Mouse (Mus musculus): ENCODE data around the gene Kcnk2. TPM values are rescaled to one million over a fixed set of nuclear protein-coding genes. Genes with fewer than 3 reads are reported as not detected.

Kcnk2 gene
- polyA plus RNA-seq, 1 experiment from 2014 or later: 7.8 TPM

DNA sequence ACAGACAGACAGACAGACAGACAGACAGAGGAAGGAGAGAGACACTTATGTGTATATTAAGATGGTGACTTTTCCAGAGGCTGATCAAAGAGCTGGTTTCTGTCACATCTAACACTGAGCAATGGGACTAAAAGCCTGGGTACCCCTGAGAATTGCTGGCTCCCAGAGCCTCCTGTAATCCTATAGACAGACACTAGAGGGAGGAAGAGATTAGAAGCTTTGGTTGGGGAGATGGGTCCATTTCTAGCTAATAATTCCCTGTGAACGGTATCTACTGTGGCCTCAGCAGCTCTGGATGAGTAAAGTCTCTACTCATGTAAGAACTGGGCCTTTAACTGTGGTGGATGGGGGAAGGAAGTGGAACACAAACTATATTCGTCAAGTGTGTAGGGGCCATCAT is 86.2 kb downstream of the Kcnk2 start:
- Histone ChIP-seq H3K36me3 (ENCODE audit: control insufficient read depth, insufficient read depth, low read length) (no peaks in the 10 kb centered on the region), H3K4me1 (replicated peaks; ENCODE audit: control insufficient read depth, insufficient read depth, low read length) (no peaks in the 10 kb centered on the region), H3K4me3 (ENCODE audit: low read depth, low read length) (no peak overlapping the region), H3K4me2 (ENCODE audit: low read length) (no peak overlapping the region), H3K27ac (ENCODE audit: low read depth) (no peak overlapping the region), H3K9ac (ENCODE audit: low read length) (no peak overlapping the region), H3K27me3 (replicated peaks; ENCODE audit: control insufficient read depth, insufficient read depth, low read length) (no peaks in the 10 kb centered on the region), H3K9me3 (ENCODE audit: control insufficient read depth, low read length) (no peaks in the 10 kb centered on the region)
- no peak for DNase-seq (ENCODE audit: low spot score)
- WGBS: 57% methylated on average over 2 of the region's 2 CpGs
- ATAC-seq (replicated peaks; ENCODE audit: low FRiP score, low TSS enrichment, low read depth): no peak

DNA sequence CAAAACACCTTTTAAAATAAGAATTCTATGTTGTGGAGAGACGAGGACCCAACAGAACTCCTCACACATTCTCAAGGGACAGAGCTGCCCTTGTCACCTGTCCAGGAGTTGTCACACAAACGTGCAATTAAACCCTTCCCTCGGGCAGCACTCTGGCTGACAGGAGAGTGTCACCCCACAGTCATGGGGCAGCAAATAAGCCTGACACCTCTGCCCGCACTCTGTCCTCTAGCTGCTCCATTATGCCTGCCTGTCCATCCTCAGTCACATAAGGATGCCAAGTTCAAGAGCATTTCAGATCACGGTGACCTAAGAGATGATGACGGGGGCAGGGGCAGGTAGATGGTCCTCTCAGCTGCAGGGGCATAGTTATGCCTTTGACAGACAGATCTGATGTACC is 87.6 kb downstream of the Kcnk2 start:
- 0 out of 2 replicates have a peak, but pooled peaks cover 3% of the 10 kb centered on the region for H3K4me1 ChIP-seq (replicated peaks; ENCODE audit: control insufficient read depth, insufficient read depth, low read length)
- H3K9me3 ChIP-seq (ENCODE audit: control insufficient read depth, low read length): no peaks in the 10 kb centered on the region
- no peak for DNase-seq (ENCODE audit: low spot score)
- 75% methylated on average over 6 of the region's 6 CpGs for WGBS
- no peaks in the 10 kb centered on the region for H3K36me3 ChIP-seq (ENCODE audit: control insufficient read depth, insufficient read depth, low read length)
- H3K4me2 ChIP-seq (ENCODE audit: low read length): no peak overlapping the region
- no peak overlapping the region for H3K9ac ChIP-seq (ENCODE audit: low read length)
- no peak overlapping the region for H3K27ac ChIP-seq (ENCODE audit: low read depth)
- no peak overlapping the region for H3K4me3 ChIP-seq (ENCODE audit: low read depth, low read length)
- no peaks in the 10 kb centered on the region for H3K27me3 ChIP-seq (replicated peaks; ENCODE audit: control insufficient read depth, insufficient read depth, low read length)
- ATAC-seq (replicated peaks; ENCODE audit: low FRiP score, low TSS enrichment, low read depth): no peak

DNA sequence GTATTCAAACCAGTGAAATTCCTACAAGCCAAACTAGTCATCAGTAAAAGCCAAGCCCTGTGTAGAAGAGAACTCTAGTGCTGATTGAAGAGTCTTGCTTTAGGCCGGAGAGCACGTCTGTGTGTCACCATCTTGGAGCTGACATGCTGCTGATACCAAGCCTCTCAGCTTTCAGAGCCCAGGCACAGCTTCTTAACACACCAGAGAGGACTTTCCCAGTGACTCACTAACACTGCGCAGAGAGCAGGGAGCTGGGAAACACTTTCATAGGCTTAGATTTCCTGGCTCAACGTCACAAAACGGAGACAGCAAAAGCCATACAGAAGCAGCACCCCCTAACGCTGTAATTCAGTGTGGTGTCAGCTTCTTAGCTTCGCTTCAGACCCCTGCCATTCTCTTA is 88.3 kb downstream of the Kcnk2 start:
- Histone ChIP-seq H3K4me3 (ENCODE audit: low read depth, low read length) (no peak overlapping the region), H3K9ac (ENCODE audit: low read length) (no peak overlapping the region)
- 74% methylated on average over 7 of the region's 7 CpGs for WGBS

DNA sequence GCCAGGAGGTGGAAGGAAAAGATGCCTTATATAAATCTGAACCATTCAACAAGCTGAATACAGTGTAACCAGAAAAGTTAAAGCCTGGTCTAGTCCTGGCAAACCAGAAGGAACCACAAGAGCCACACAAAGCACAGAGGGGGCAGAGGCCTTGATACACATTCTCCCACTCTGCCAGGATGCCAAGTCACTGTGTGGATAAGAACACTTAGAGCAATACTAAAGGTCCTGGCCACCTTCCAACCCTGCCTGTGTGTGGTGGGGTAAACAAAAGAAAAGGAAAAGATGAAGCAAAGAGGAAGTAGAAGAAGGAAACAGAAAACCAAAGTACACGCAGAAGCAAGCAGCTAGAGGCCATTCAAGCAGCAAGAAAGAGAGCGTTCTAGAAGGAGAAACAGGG is 91.9 kb downstream of the Kcnk2 start:
- Histone ChIP-seq H3K36me3 (ENCODE audit: control insufficient read depth, insufficient read depth, low read length) (no peaks in the 10 kb centered on the region), H3K27me3 (replicated peaks; ENCODE audit: control insufficient read depth, insufficient read depth, low read length) (no peaks in the 10 kb centered on the region), H3K4me2 (ENCODE audit: low read length) (no peak overlapping the region), H3K9ac (ENCODE audit: low read length) (no peak overlapping the region), H3K4me1 (replicated peaks; ENCODE audit: control insufficient read depth, insufficient read depth, low read length) (0 out of 2 replicates have a peak, but pooled peaks cover 3% of the 10 kb centered on the region), H3K9me3 (ENCODE audit: control insufficient read depth, low read length) (no peaks in the 10 kb centered on the region), H3K27ac (ENCODE audit: low read depth) (no peak overlapping the region), H3K4me3 (ENCODE audit: low read depth, low read length) (no peak overlapping the region)
- 69% methylated on average over 2 of the region's 2 CpGs for WGBS
- ATAC-seq (replicated peaks; ENCODE audit: low FRiP score, low TSS enrichment, low read depth) (no peak), DNase-seq (ENCODE audit: low spot score) (no peak)

More for the DNA sequence above, 88.3 kb downstream of the Kcnk2 start:
- no peaks in the 10 kb centered on the region for H3K36me3 ChIP-seq (ENCODE audit: control insufficient read depth, insufficient read depth, low read length)
- H3K4me1 ChIP-seq (replicated peaks; ENCODE audit: control insufficient read depth, insufficient read depth, low read length): 0 out of 2 replicates have a peak, but pooled peaks cover 3% of the 10 kb centered on the region
- no peaks in the 10 kb centered on the region for H3K27me3 ChIP-seq (replicated peaks; ENCODE audit: control insufficient read depth, insufficient read depth, low read length)
- no peak for DNase-seq (ENCODE audit: low spot score)
- no peak overlapping the region for H3K27ac ChIP-seq (ENCODE audit: low read depth)
- H3K4me2 ChIP-seq (ENCODE audit: low read length): no peak overlapping the region
- H3K9me3 ChIP-seq (ENCODE audit: control insufficient read depth, low read length): no peaks in the 10 kb centered on the region
- ATAC-seq (replicated peaks; ENCODE audit: low FRiP score, low TSS enrichment, low read depth): no peak

DNA sequence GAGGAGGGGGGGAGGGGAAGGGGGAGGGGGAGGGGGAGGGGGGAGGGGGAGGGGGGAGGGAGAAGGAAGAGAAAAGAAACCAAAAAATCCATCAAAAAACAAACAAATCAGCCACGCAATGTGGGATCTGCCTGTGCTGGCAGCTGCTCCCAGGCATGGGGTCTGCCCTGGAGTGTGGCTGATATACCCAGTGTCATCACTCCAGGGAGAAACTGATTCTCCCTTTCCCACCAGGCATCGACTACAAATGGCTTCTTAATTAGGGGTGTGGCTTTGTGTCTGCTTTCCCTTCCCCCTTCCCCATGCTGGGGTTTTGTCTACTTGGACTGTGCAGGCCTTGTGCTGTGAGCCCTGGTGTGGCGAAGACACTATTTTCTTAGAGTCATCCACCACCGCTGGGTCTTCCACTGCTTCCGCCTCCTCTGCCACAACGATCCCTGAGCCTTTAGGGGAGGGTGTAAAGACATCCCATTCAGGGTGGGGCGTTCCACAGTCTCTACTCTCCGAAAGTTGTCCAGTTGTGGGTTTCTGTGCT is 97.0 kb downstream of the Kcnk2 start:
- Histone ChIP-seq H3K9me3 (ENCODE audit: control insufficient read depth, low read length) (no peaks in the 10 kb centered on the region), H3K4me2 (ENCODE audit: low read length) (no peak overlapping the region), H3K27ac (ENCODE audit: low read depth) (no peak overlapping the region), H3K4me1 (replicated peaks; ENCODE audit: control insufficient read depth, insufficient read depth, low read length) (no peaks in the 10 kb centered on the region), H3K9ac (ENCODE audit: low read length) (no peak overlapping the region), H3K27me3 (replicated peaks; ENCODE audit: control insufficient read depth, insufficient read depth, low read length) (no peaks in the 10 kb centered on the region), H3K4me3 (ENCODE audit: low read depth, low read length) (no peak overlapping the region), H3K36me3 (ENCODE audit: control insufficient read depth, insufficient read depth, low read length) (no peaks in the 10 kb centered on the region)
- 77% methylated on average over 8 of the region's 8 CpGs for WGBS
- ATAC-seq (replicated peaks; ENCODE audit: low FRiP score, low TSS enrichment, low read depth) (no peak), DNase-seq (ENCODE audit: low spot score) (no peak)

DNA sequence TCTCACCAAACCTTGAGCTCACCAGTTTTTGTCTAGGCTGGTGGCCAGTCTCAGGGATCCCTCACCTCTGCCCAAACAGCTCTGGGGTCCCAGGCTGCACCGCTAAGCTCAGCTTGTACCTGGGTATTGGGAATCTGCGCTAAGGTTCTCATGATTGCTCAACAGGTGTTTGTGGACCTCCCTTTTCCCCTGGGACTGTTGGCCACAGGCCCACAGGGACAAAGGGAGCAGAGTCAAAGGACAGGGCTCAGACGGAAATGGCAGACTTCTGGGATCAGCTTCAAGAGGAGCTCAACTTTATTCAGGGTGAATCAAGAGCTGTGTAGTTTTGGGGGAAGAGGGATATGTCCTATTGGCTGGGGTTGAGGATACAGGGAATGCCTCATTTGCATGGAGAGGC is 99.1 kb downstream of the Kcnk2 start:
- Histone ChIP-seq H3K9me3 (ENCODE audit: control insufficient read depth, low read length) (no peaks in the 10 kb centered on the region), H3K27me3 (replicated peaks; ENCODE audit: control insufficient read depth, insufficient read depth, low read length) (no peaks in the 10 kb centered on the region), H3K4me3 (ENCODE audit: low read depth, low read length) (no peak overlapping the region), H3K4me2 (ENCODE audit: low read length) (no peak overlapping the region), H3K4me1 (replicated peaks; ENCODE audit: control insufficient read depth, insufficient read depth, low read length) (no peaks in the 10 kb centered on the region), H3K27ac (ENCODE audit: low read depth) (no peak overlapping the region), H3K9ac (ENCODE audit: low read length) (no peak overlapping the region), H3K36me3 (ENCODE audit: control insufficient read depth, insufficient read depth, low read length) (no peaks in the 10 kb centered on the region)
- ATAC-seq (replicated peaks; ENCODE audit: low FRiP score, low TSS enrichment, low read depth) (no peak), DNase-seq (ENCODE audit: low spot score) (no peak)
- 90% methylated on average over 3 of the region's 3 CpGs for WGBS

DNA sequence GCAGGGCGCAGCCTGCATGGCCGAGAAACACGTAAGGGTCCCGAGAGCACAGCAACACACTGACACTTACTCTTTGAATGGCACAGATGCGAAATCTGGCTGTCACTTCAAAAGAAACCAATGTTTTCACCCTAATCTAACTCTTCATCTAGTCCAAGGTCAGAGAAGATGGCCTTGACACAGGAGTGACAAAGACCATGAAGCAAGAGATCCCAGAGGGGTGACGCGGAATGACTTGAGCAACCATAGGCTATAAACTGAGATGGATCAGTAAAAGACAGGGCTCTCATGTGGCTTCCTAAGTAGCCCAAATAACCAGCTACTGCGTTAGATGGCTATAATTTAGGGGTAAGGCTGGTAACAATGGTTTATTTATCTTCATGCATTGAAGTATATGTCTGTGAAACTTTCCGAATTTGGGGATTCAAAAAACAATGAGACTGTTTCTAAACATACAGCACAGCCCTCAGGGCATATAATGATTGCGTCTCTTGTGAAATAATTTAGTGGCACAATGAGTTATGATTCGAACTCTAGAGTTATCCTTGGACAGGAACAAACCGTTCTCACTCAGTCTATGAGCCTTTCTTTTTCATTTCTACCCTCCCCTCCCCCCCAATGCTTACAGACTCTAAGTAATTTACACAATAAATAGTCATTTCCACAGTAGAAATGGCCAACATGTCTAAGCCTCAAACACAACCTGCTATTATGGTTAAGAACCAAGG is 108.2 kb downstream of the Kcnk2 start:
- Histone ChIP-seq H3K27ac (ENCODE audit: low read depth) (no peak overlapping the region), H3K9ac (ENCODE audit: low read length) (no peak overlapping the region), H3K9me3 (ENCODE audit: control insufficient read depth, low read length) (no peaks in the 10 kb centered on the region), H3K4me1 (replicated peaks; ENCODE audit: control insufficient read depth, insufficient read depth, low read length) (no peaks in the 10 kb centered on the region), H3K4me3 (ENCODE audit: low read depth, low read length) (no peak overlapping the region), H3K36me3 (ENCODE audit: control insufficient read depth, insufficient read depth, low read length) (no peaks in the 10 kb centered on the region), H3K27me3 (replicated peaks; ENCODE audit: control insufficient read depth, insufficient read depth, low read length) (no peaks in the 10 kb centered on the region), H3K4me2 (ENCODE audit: low read length) (no peak overlapping the region)
- WGBS: 85% methylated on average over 12 of the region's 12 CpGs
- DNase-seq (ENCODE audit: low spot score) (no peak), ATAC-seq (replicated peaks; ENCODE audit: low FRiP score, low TSS enrichment, low read depth) (no peak)

DNA sequence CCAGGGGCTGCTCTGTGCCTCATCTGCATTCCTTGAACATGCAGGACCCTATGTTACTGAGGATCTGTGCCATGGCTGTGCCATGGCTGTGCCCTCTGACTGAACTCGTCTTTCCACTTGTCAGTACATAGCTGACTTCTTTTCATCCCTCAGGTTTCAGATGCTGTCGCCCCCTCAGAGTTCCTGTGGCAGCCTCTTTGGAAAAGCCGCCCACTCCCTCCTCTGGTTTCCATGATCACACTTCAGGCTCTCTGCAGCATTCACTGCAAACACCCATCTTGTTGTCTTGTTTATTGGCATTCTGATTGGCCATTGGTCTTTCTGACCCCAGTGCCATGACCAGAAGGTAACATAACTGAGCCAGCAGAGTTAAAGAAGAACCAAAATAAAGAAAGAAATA is 111.2 kb downstream of the Kcnk2 start:
- WGBS: 51% methylated on average over 3 of the region's 3 CpGs
- no peak overlapping the region for H3K9ac ChIP-seq (ENCODE audit: low read length)
- no peaks in the 10 kb centered on the region for H3K27me3 ChIP-seq (replicated peaks; ENCODE audit: control insufficient read depth, insufficient read depth, low read length)
- ATAC-seq (replicated peaks; ENCODE audit: low FRiP score, low TSS enrichment, low read depth) (no peak), DNase-seq (ENCODE audit: low spot score) (no peak)
- H3K9me3 ChIP-seq (ENCODE audit: control insufficient read depth, low read length): no peaks in the 10 kb centered on the region
- H3K4me1 ChIP-seq (replicated peaks; ENCODE audit: control insufficient read depth, insufficient read depth, low read length): no peaks in the 10 kb centered on the region
- no peaks in the 10 kb centered on the region for H3K36me3 ChIP-seq (ENCODE audit: control insufficient read depth, insufficient read depth, low read length)
- no peak overlapping the region for H3K4me2 ChIP-seq (ENCODE audit: low read length)
- no peak overlapping the region for H3K27ac ChIP-seq (ENCODE audit: low read depth)
- no peak overlapping the region for H3K4me3 ChIP-seq (ENCODE audit: low read depth, low read length)

DNA sequence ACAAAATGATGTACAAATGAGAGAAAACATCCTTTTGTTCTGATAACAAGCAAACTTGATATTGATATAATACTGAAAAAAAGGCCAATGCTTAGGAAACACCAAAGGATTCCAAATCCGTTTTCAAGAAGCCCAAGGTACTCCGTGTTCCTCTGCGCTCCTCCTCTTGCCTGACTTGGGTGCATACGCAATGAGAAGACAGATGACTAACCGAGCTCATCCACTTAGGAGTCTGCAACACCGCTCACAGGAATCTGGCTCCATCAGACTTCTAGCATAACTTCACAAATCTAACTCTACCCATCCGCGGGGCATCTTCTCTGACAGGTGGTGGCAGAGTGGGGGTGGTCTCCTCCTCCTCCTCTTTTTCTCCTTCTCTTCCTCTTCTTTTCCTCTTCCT is 113.1 kb downstream of the Kcnk2 start:
- Histone ChIP-seq H3K9ac (ENCODE audit: low read length) (no peak overlapping the region), H3K4me2 (ENCODE audit: low read length) (no peak overlapping the region), H3K9me3 (ENCODE audit: control insufficient read depth, low read length) (no peaks in the 10 kb centered on the region), H3K27me3 (replicated peaks; ENCODE audit: control insufficient read depth, insufficient read depth, low read length) (no peaks in the 10 kb centered on the region), H3K27ac (ENCODE audit: low read depth) (no peak overlapping the region), H3K4me3 (ENCODE audit: low read depth, low read length) (no peak overlapping the region), H3K4me1 (replicated peaks; ENCODE audit: control insufficient read depth, insufficient read depth, low read length) (no peaks in the 10 kb centered on the region), H3K36me3 (ENCODE audit: control insufficient read depth, insufficient read depth, low read length) (no peaks in the 10 kb centered on the region)
- no peak for DNase-seq (ENCODE audit: low spot score)
- ATAC-seq (replicated peaks; ENCODE audit: low FRiP score, low TSS enrichment, low read depth): no peak
- 83% methylated on average over 8 of the region's 8 CpGs for WGBS

Data from intestine, embryonic 14.5 days (tissue).